Mouse (Mus musculus) G1E (cell line): ENCODE data around the gene Gm11111.

Source experiments
- CTCF ChIP-seq: IDR thresholded peaks from 2 replicates; pipeline ENCODE4 v1.5.1; 2012; ENCODE audit warnings: low read depth, low read length, inconsistent platforms, mixed read lengths
- GATA1 ChIP-seq: IDR thresholded peaks from 2 replicates; pipeline ENCODE4 v1.6.1; 2012; ENCODE audit warnings: borderline replicate concordance, low read length, inconsistent platforms, mixed read lengths
- GATA2 ChIP-seq: IDR thresholded peaks from 2 replicates; pipeline ENCODE4 v1.6.1; 2012; ENCODE audit warnings: low read depth, low read length, inconsistent platforms, borderline replicate concordance
- TAL1 ChIP-seq: conservative IDR thresholded peaks from 2 replicates; pipeline ENCODE4 v1.6.1; 2012; ENCODE audit warnings: low read depth, low read length, inconsistent platforms, mixed read lengths

- TF ChIP-seq GATA1 (no peak), GATA2 (no peak), CTCF (no peak), TAL1 (no peak)
These were observed 30.1 kb upstream of the Gm11111 start for GRCm38 (mm10) chr5:98522270-98522977.
